8 mouse cellular contexts compared by ENCODE assay signal in the genomic region with DNA sequence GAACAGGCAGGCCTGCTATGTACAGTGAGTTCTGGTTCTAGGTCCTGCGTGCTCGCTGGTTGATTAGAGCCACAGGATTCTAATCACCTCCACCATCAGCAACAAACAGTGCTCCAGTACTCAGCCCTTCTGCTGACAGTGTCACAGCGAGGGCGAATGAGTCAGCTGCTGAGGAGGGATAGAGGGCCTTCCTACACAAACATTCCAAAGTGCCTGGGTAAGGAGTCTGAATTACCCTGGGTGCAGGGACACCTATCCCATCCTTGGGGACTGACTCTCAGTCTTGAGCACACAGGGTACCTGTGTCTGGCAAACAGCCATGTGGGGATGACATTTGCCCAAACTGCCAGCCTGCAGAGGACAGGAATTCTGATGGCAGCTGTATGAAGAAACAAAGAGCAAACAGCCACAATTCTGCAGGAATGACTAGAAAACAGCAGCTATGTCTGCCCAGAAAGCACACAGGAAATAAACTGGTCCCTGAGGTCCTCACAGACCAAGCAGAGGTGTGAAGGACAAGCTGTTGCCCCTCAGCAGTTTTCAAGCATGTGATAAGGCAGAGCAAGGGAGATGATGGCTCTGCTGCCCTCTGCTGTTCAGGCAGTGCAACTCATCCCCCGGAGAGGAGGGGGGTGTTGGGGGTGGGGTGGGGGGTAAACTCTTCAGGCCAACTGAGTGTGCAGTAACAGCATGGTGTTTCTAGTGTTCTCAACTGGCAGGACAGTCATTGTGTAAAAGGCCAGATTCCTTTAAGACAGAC.
DNase-seq lines count a peak whose midpoint lies in the region; TF ChIP-seq lines count a peak whose summit lies in the region.

No protein-coding gene starts in this region.

- peak overlapping the region; percentile 55 for H3K4me2 ChIP-seq in myocyte (ENCODE audit: low read depth)

- no peak for TF ChIP-seq EP300 in heart, adult 2 months (IDR thresholded peaks at IDR 0.05; ENCODE audit: insufficient read depth, low read depth, low read length)

- H3K27ac ChIP-seq in bone marrow macrophage, adult 2 months (ENCODE audit: insufficient read depth, low read depth, low read length) = 0 out of 2 replicates have a peak overlapping the region, but pooled peaks have one; percentile 6
- peak overlapping the region; percentile 71 for H3K27ac ChIP-seq in heart, adult 2 months

- peak; percentile 32 to 44 for DNase-seq in layer of hippocampus, adult 18-20 months (ENCODE audit: low spot score in 2 of 2)
- DNase-seq in layer of hippocampus, postnatal 14 days (ENCODE audit: low spot score in 2 of 2) = no peak
- DNase-seq in ES-CJ7 (ENCODE audit: low read depth, low spot score) = peak; percentile 64
- DNase-seq in heart, adult 2 months = peak; percentile 59 to 73
- DNase-seq in layer of hippocampus, adult 9-10 months (ENCODE audit: low spot score) = peak; percentile 26
- peak; percentile 83 for DNase-seq in thymus, postnatal 4 days

- peak; percentile 76 for TF ChIP-seq CTCF in bone marrow macrophage, adult 2 months (IDR thresholded peaks at IDR 0.05; ENCODE audit: low read depth, low read length)
- TF ChIP-seq CTCF in heart, adult 2 months (IDR thresholded peaks at IDR 0.05) = peak; percentile 77

- H3K27me3 ChIP-seq in heart, adult 2 months (ENCODE audit: control insufficient read depth, insufficient read depth, low read length) = no peaks in the 10 kb centered on the region
- no peaks in the 10 kb centered on the region for H3K27me3 ChIP-seq in myocyte (ENCODE audit: control insufficient read depth, insufficient read depth, insufficient read length)

- peak overlapping the region; percentile 13 for H3K9ac ChIP-seq in heart, adult 2 months (ENCODE audit: low read depth, low read length)

- TF ChIP-seq POLR2A in bone marrow macrophage, adult 2 months (IDR thresholded peaks at IDR 0.05; ENCODE audit: borderline replicate concordance, low read depth, low read length) = no peak
- TF ChIP-seq POLR2A in heart, adult 2 months (IDR thresholded peaks at IDR 0.05; ENCODE audit: insufficient read depth, low read depth, low read length) = no peak
- no peak for TF ChIP-seq POLR2A in myocyte (IDR thresholded peaks at IDR 0.05; ENCODE audit: insufficient read length, low read depth)

- no peaks in the 10 kb centered on the region for H3K79me2 ChIP-seq in heart, adult 2 months (replicated peaks; ENCODE audit: control insufficient read depth, insufficient read depth, low read length)
- H3K79me2 ChIP-seq in myocyte (ENCODE audit: control insufficient read depth, insufficient read depth) = no peaks in the 10 kb centered on the region

- WGBS in heart, adult 2 months = 38% methylated on average over 5 of the region's 5 CpGs

- intact Hi-C loops in heart, adult 2 months (cut with DNase I) = no loop called here

- H3ac ChIP-seq in myocyte (ENCODE audit: control insufficient read depth, insufficient read length) = no peak overlapping the region

- H3K36me3 ChIP-seq in heart, adult 2 months (ENCODE audit: control insufficient read depth, insufficient read depth, low read length) = peaks cover 19% of the 10 kb centered on the region
- H3K36me3 ChIP-seq in myocyte (ENCODE audit: control insufficient read depth, insufficient read depth) = peaks cover 22% of the 10 kb centered on the region

- no peak overlapping the region for H3K4me3 ChIP-seq in bone marrow macrophage, adult 2 months (ENCODE audit: insufficient read depth, low read length)
- no peak overlapping the region for H3K4me3 ChIP-seq in heart, adult 2 months
- H3K4me3 ChIP-seq in myocyte = no peak overlapping the region

- peaks cover 41% of the 10 kb centered on the region for H3K4me1 ChIP-seq in bone marrow macrophage, adult 2 months (ENCODE audit: control insufficient read depth, insufficient read depth, low read length)
- H3K4me1 ChIP-seq in heart, adult 2 months (ENCODE audit: control insufficient read depth, insufficient read depth, low read length) = peaks cover 19% of the 10 kb centered on the region

TF ChIP-seq in myocyte, 11 proteins besides CTCF, POLR2A, EP300 and RAD21:
- no peak for TF ChIP-seq SRF (IDR thresholded peaks at IDR 0.05; ENCODE audit: control insufficient read depth, insufficient read length, low read depth)
- TF ChIP-seq MYOD1 (IDR thresholded peaks at IDR 0.05; ENCODE audit: control insufficient read depth in 1 of 3, insufficient read length in 2 of 3, low read depth in 2 of 3) = peak in 1 of 3 experiments; percentile 33
TF ChIP-seq in myocyte: peak in this region for 1.

Comparison
In these comparisons a context has a peak if more than half of its experiments do, and no peak if none do; other contexts are left out.
1. DNase-seq: peak in layer of hippocampus, adult 18-20 months (2 of 2), ES-CJ7 (single experiment), heart, adult 2 months (2 of 2), layer of hippocampus, adult 9-10 months (single experiment) and thymus, postnatal 4 days (single experiment); none in layer of hippocampus, postnatal 14 days (0 of 2).